Mouse (Mus musculus) hindbrain, embryonic 15.5 days (tissue): ENCODE measurements around the gene Hormad1. TPM values are rescaled to one million over a fixed set of nuclear protein-coding genes. Genes with fewer than 3 reads are reported as not detected.

ENCODE experiments used
- ATAC-seq: fragments of 200-750 bp; cut with Nextera tagmentation; 2 replicates; pipeline ENCODE4 v1.8.0; 2017; ENCODE audit warnings: low read depth, moderate number of reproducible peaks, moderate TSS enrichment; ENCODE audit not compliant: low FRiP score
- H3K27ac ChIP-seq: fragments of 300-500 bp; sonication (generic); replicated peaks from 2 replicates; pipeline ENCODE4 v1.5.1; 2015; ENCODE audit warnings: mild to moderate bottlenecking, inconsistent platforms
- H3K27me3 ChIP-seq: fragments of 300-500 bp; sonication (generic); 2 replicates; pipeline ENCODE4 v1.6.1; 2015; ENCODE audit warnings: control low read depth, inconsistent platforms
- H3K36me3 ChIP-seq: fragments of 300-500 bp; sonication (generic); 2 replicates; pipeline ENCODE4 v1.6.1; 2015; ENCODE audit warnings: control low read depth, inconsistent platforms
- H3K4me1 ChIP-seq: fragments of 300-500 bp; sonication (generic); replicated peaks from 2 replicates; pipeline ENCODE4 v1.6.1; 2015; ENCODE audit warnings: control low read depth, inconsistent platforms
- H3K4me2 ChIP-seq: fragments of 300-500 bp; sonication (generic); 2 replicates; pipeline ENCODE4 v1.6.1; 2015; ENCODE audit warnings: moderate library complexity, mild to moderate bottlenecking, inconsistent platforms
- H3K4me3 ChIP-seq: fragments of 300-500 bp; sonication (generic); 2 replicates; pipeline ENCODE4 v1.5.1; 2015; ENCODE audit warnings: mild to moderate bottlenecking, inconsistent platforms
- H3K9ac ChIP-seq: fragments of 300-500 bp; sonication (generic); 2 replicates; pipeline ENCODE4 v1.6.1; 2015; ENCODE audit warnings: inconsistent platforms
- H3K9me3 ChIP-seq: fragments of 300-500 bp; sonication (generic); 2 replicates; pipeline ENCODE4 v1.6.1; 2016; ENCODE audit warnings: control low read depth, inconsistent platforms
- WGBS: fragments of 180-500 bp; shearing (Covaris S2); methylation state at CpG from one replicate; pipeline ENCODE4 v1.1.7; 2015; 5-methylcytosine and 5-hydroxymethylcytosine counted together
- polyA plus RNA-seq: library from polyadenylated mRNA; unstranded; fragments of >200 nt; fragmentation: Nextera tagmentation; extraction: Ambion mirVana; gene quantifications from 2 replicates; pipeline ENCODE4 v1.2.1, GENCODE M21; 2015

Hormad1 gene
- not detected in 2 replicates for polyA plus RNA-seq

GRCm38 (mm10) chr3:95559437-95559836 lies at the start of gene Hormad1:
Hormad1 (plus strand) TSS chr3:95559677.
- Histone ChIP-seq H3K4me2 (no peak within 1 kb of the TSS), H3K4me1 (no peaks in the 10 kb centered on the region), H3K36me3 (no peaks in the 10 kb centered on the region), H3K27ac (no peak within 1 kb of the TSS), H3K9ac (no peak within 1 kb of the TSS), H3K27me3 (no peaks in the 10 kb centered on the region), H3K4me3 (no peak within 1 kb of the TSS), H3K9me3 (no peaks in the 10 kb centered on the region)
- ATAC-seq: no peak
- WGBS: 91% methylated on average over 27 of the region's 27 CpGs

- H3K4me1 ChIP-seq: no peaks in the 10 kb centered on the region; the same call in 1 of the 2 replicates
- no peak overlapping the region for H3K4me2 ChIP-seq
- no peaks in the 10 kb centered on the region for H3K9me3 ChIP-seq
- H3K27me3 ChIP-seq: no peaks in the 10 kb centered on the region
- no peak overlapping the region for H3K27ac ChIP-seq
- H3K9ac ChIP-seq: no peak overlapping the region
- ATAC-seq: no peak
- H3K36me3 ChIP-seq: 0 out of 2 replicates have a peak, but pooled peaks cover 4% of the 10 kb centered on the region
- H3K4me3 ChIP-seq: no peak overlapping the region
- 59% methylated on average over 9 of the region's 9 CpGs for WGBS
Observed at GRCm38 (mm10) chr3:95511611-95512180, 47.8 kb upstream of the Hormad1 start.

GRCm38 (mm10) chr3:95516614-95517041 lies 42.8 kb upstream of the Hormad1 start:
- Histone ChIP-seq H3K27me3 (no peaks in the 10 kb centered on the region), H3K9me3 (no peaks in the 10 kb centered on the region), H3K9ac (no peak overlapping the region), H3K4me1 (peaks cover 4% of the 10 kb centered on the region), H3K4me2 (no peak overlapping the region), H3K4me3 (no peak overlapping the region), H3K27ac (no peak overlapping the region), H3K36me3 (no peaks in the 10 kb centered on the region)
- no peak for ATAC-seq
- 89% methylated on average over 3 of the region's 3 CpGs for WGBS

GRCm38 (mm10) chr3:95517493-95517898 lies 42.0 kb upstream of the Hormad1 start:
- ATAC-seq: peak; percentile 88

GRCm38 (mm10) chr3:95518891-95519290 lies 40.6 kb upstream of the Hormad1 start:
- Histone ChIP-seq H3K4me1 (peaks cover 4% of the 10 kb centered on the region), H3K4me2 (no peak overlapping the region), H3K27me3 (no peaks in the 10 kb centered on the region), H3K9me3 (no peaks in the 10 kb centered on the region), H3K27ac (no peak overlapping the region), H3K36me3 (no peaks in the 10 kb centered on the region), H3K4me3 (no peak overlapping the region), H3K9ac (no peak overlapping the region)
- ATAC-seq: no peak
- 79% methylated on average over 7 of the region's 7 CpGs for WGBS

More at GRCm38 (mm10) chr3:95517493-95517898, 42.0 kb upstream of the Hormad1 start:
- WGBS: 28% methylated on average over 10 of the region's 10 CpGs
- H3K27ac ChIP-seq: no peak overlapping the region
- no peaks in the 10 kb centered on the region for H3K36me3 ChIP-seq
- no peak overlapping the region for H3K4me2 ChIP-seq
- no peak overlapping the region for H3K4me3 ChIP-seq
- no peaks in the 10 kb centered on the region for H3K27me3 ChIP-seq
- H3K4me1 ChIP-seq: peaks cover 4% of the 10 kb centered on the region
- H3K9me3 ChIP-seq: no peaks in the 10 kb centered on the region
- no peak overlapping the region for H3K9ac ChIP-seq

- no peak overlapping the region for H3K4me3 ChIP-seq
- H3K4me2 ChIP-seq: no peak overlapping the region
- H3K9ac ChIP-seq: no peak overlapping the region
- H3K27ac ChIP-seq: no peak overlapping the region
- WGBS: 84% methylated on average over 2 of the region's 2 CpGs
- H3K4me1 ChIP-seq: peaks cover 4% of the 10 kb centered on the region
- no peaks in the 10 kb centered on the region for H3K9me3 ChIP-seq
- no peaks in the 10 kb centered on the region for H3K27me3 ChIP-seq
- H3K36me3 ChIP-seq: no peaks in the 10 kb centered on the region
- no peak for ATAC-seq
Observed at GRCm38 (mm10) chr3:95519315-95519714, 40.2 kb upstream of the Hormad1 start.

- no peaks in the 10 kb centered on the region for H3K9me3 ChIP-seq
- no peak overlapping the region for H3K27ac ChIP-seq
- 92% methylated on average over 3 of the region's 3 CpGs for WGBS
- H3K4me1 ChIP-seq: peaks cover 4% of the 10 kb centered on the region
- H3K36me3 ChIP-seq: no peaks in the 10 kb centered on the region
- no peaks in the 10 kb centered on the region for H3K27me3 ChIP-seq
- no peak for ATAC-seq
- no peak overlapping the region for H3K4me2 ChIP-seq
- H3K9ac ChIP-seq: no peak overlapping the region
- H3K4me3 ChIP-seq: no peak overlapping the region
Observed at GRCm38 (mm10) chr3:95520100-95520499, 39.4 kb upstream of the Hormad1 start.

- H3K4me1 ChIP-seq: peaks cover 4% of the 10 kb centered on the region
- WGBS: 92% methylated on average over 10 of the region's 10 CpGs
- no peak overlapping the region for H3K4me3 ChIP-seq
- no peak overlapping the region for H3K27ac ChIP-seq
- no peaks in the 10 kb centered on the region for H3K27me3 ChIP-seq
- no peak for ATAC-seq
- no peak overlapping the region for H3K4me2 ChIP-seq
- H3K36me3 ChIP-seq: no peaks in the 10 kb centered on the region
- no peaks in the 10 kb centered on the region for H3K9me3 ChIP-seq
- no peak overlapping the region for H3K9ac ChIP-seq
Observed at GRCm38 (mm10) chr3:95521168-95521567, 38.3 kb upstream of the Hormad1 start.

GRCm38 (mm10) chr3:95523662-95524061 lies 35.8 kb upstream of the Hormad1 start:
- H3K27ac ChIP-seq: no peak overlapping the region
- no peak overlapping the region for H3K9ac ChIP-seq
- no peaks in the 10 kb centered on the region for H3K9me3 ChIP-seq
- H3K4me1 ChIP-seq: no peaks in the 10 kb centered on the region
- H3K4me3 ChIP-seq: no peak overlapping the region
- WGBS: 84% methylated on average over 3 of the region's 3 CpGs
- no peak overlapping the region for H3K4me2 ChIP-seq
- H3K36me3 ChIP-seq: no peaks in the 10 kb centered on the region
- H3K27me3 ChIP-seq: no peaks in the 10 kb centered on the region
- ATAC-seq: no peak

GRCm38 (mm10) chr3:95524673-95525072 lies 34.8 kb upstream of the Hormad1 start:
- ATAC-seq: no peak
- no peak overlapping the region for H3K4me2 ChIP-seq
- no peaks in the 10 kb centered on the region for H3K4me1 ChIP-seq
- no peaks in the 10 kb centered on the region for H3K9me3 ChIP-seq
- no peaks in the 10 kb centered on the region for H3K27me3 ChIP-seq
- no peak overlapping the region for H3K4me3 ChIP-seq
- WGBS: 75% methylated on average over 2 of the region's 2 CpGs
- no peak overlapping the region for H3K9ac ChIP-seq
- no peaks in the 10 kb centered on the region for H3K36me3 ChIP-seq
- no peak overlapping the region for H3K27ac ChIP-seq

GRCm38 (mm10) chr3:95526111-95526510 lies 33.4 kb upstream of the Hormad1 start:
- H3K27me3 ChIP-seq: no peaks in the 10 kb centered on the region
- no peak for ATAC-seq
- no peaks in the 10 kb centered on the region for H3K9me3 ChIP-seq
- no peaks in the 10 kb centered on the region for H3K4me1 ChIP-seq
- H3K27ac ChIP-seq: no peak overlapping the region
- H3K4me2 ChIP-seq: no peak overlapping the region
- no peak overlapping the region for H3K9ac ChIP-seq
- no peaks in the 10 kb centered on the region for H3K36me3 ChIP-seq
- H3K4me3 ChIP-seq: no peak overlapping the region

- Histone ChIP-seq H3K36me3 (no peaks in the 10 kb centered on the region), H3K4me1 (no peaks in the 10 kb centered on the region), H3K9me3 (no peaks in the 10 kb centered on the region), H3K27ac (no peak within 1 kb of the TSS), H3K27me3 (no peaks in the 10 kb centered on the region), H3K4me2 (no peak within 1 kb of the TSS), H3K4me3 (no peak within 1 kb of the TSS), H3K9ac (no peak within 1 kb of the TSS)
- no peak for ATAC-seq
- WGBS: 89% methylated on average over 8 of the region's 8 CpGs
Observed at GRCm38 (mm10) chr3:95526622-95527211, 32.8 kb upstream of the Hormad1 start, which contains the start of gene Ctss. Ctss (plus strand) TSS chr3:95526786.

GRCm38 (mm10) chr3:95529814-95530213 lies 29.7 kb upstream of the Hormad1 start:
- no peak overlapping the region for H3K27ac ChIP-seq
- H3K4me3 ChIP-seq: no peak overlapping the region
- H3K27me3 ChIP-seq: no peaks in the 10 kb centered on the region
- no peak for ATAC-seq
- no peak overlapping the region for H3K4me2 ChIP-seq
- H3K9me3 ChIP-seq: no peaks in the 10 kb centered on the region
- WGBS: 88% methylated on average over 6 of the region's 6 CpGs
- no peaks in the 10 kb centered on the region for H3K36me3 ChIP-seq
- H3K9ac ChIP-seq: no peak overlapping the region
- no peaks in the 10 kb centered on the region for H3K4me1 ChIP-seq
